Mouse (Mus musculus) mature B cell (primary cell): ENCODE results near the gene Tcf3.

Experiments
- in situ Hi-C: fragments of 300-500 bp; cut with MboI; formaldehyde crosslinking; loops from 2 replicates; pipeline ENCODE4 v1.14.3; 2019

The Tcf3 gene

GRCm38 (mm10) chr10:80437973-80438372 is 4.5 kb upstream of the Tcf3 start:
- in situ Hi-C loops, result no loop called here

- in situ Hi-C loops, result no loop called here
Observed at GRCm38 (mm10) chr10:80436276-80436675, 2.8 kb upstream of the Tcf3 start.

GRCm38 (mm10) chr10:80435764-80436163 is 2.3 kb upstream of the Tcf3 start:
- in situ Hi-C loops, result no loop called here

- in situ Hi-C loops, result no loop called here
Observed at GRCm38 (mm10) chr10:80434823-80435222, 1.4 kb upstream of the Tcf3 start.

- in situ Hi-C loops, result no loop called here
Observed at GRCm38 (mm10) chr10:80434233-80434592, 766 bp upstream of the Tcf3 start.

GRCm38 (mm10) chr10:80432936-80433512 is 423 bp downstream of the Tcf3 start:
- in situ Hi-C loops, result no loop called here

GRCm38 (mm10) chr10:80432387-80432785 is 1.1 kb downstream of the Tcf3 start:
- in situ Hi-C loops, result no loop called here

- in situ Hi-C loops, result no loop called here
Observed at GRCm38 (mm10) chr10:80431570-80432386, 1.7 kb downstream of the Tcf3 start.

- in situ Hi-C loops, result no loop called here
Observed at GRCm38 (mm10) chr10:80430375-80430980, 3.0 kb downstream of the Tcf3 start.

- in situ Hi-C loops, result no loop called here
Observed at GRCm38 (mm10) chr10:80429800-80430199, 3.6 kb downstream of the Tcf3 start.

GRCm38 (mm10) chr10:80425041-80425440 is 8.4 kb downstream of the Tcf3 start:
- in situ Hi-C loops, result no loop called here

- in situ Hi-C loops, result no loop called here
Observed at GRCm38 (mm10) chr10:80423562-80423961, 9.9 kb downstream of the Tcf3 start.

GRCm38 (mm10) chr10:80421651-80422472 is 11.6 kb downstream of the Tcf3 start:
- in situ Hi-C loops, result no loop called here

GRCm38 (mm10) chr10:80421208-80421607 is 12.2 kb downstream of the Tcf3 start:
- in situ Hi-C loops, result no loop called here

GRCm38 (mm10) chr10:80420729-80421128 is 12.7 kb downstream of the Tcf3 start:
- in situ Hi-C loops, result no loop called here

GRCm38 (mm10) chr10:80419419-80419818 is 14.0 kb downstream of the Tcf3 start:
- in situ Hi-C loops, result no loop called here

- in situ Hi-C loops, result no loop called here
Observed at GRCm38 (mm10) chr10:80418311-80418710, 15.1 kb downstream of the Tcf3 start.

GRCm38 (mm10) chr10:80417841-80418240 is 15.6 kb downstream of the Tcf3 start:
- in situ Hi-C loops, result no loop called here

GRCm38 (mm10) chr10:80417371-80417770 is 16.1 kb downstream of the Tcf3 start:
- in situ Hi-C loops, result no loop called here

- in situ Hi-C loops, result no loop called here
Observed at GRCm38 (mm10) chr10:80415566-80415965, 17.9 kb downstream of the Tcf3 start.

- in situ Hi-C loops, result no loop called here
Observed at GRCm38 (mm10) chr10:80412656-80413541, 20.5 kb downstream of the Tcf3 start.
